ENCODE assay signal across 11 mouse cellular contexts in the genomic region with DNA sequence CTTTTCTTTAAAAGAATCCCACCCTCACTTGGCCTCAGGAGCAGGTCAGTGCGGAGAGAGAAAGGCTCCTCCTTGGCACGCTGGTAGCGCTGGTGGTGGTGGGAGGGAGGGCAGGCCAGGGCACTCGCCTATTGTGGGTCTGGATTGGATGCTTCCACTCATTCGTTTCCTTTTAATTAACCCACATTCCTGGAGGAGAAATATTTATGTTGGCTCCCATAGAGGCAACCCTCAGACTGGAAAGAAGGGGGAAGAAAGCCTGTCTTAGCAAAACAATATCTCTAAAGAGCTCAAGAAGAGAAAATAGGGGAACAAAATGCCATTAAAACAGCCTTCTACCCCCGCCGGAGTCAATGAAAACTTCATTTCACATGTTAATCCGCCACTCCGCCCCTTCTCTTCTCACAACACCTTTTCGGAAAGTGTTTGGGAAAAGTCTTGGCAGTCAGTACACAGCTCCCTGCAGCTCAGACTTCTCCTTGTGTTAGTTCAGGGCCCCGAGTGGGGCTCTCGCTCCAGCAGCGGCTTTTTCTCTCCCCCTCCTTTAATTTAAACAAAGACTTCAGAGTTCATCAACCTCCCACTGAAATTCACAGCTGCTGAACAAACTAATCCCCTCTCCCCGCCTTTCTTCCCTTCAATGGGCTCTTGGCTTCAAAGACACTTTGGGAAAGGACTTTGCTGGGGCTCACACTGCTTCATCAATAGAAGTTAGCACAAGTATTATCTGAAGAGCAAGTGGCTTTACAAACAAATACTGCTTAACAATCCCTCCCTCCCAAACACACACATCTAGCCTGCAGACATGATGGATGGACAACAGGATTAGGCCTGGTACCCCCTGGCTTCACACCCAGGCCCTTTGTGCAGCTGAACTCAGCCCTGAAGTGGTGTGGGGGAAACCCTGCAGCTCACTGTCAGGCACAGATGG. TPM values are rescaled to one million over a fixed set of nuclear protein-coding genes. Genes with fewer than 3 reads are reported as not detected.
DNase-seq lines count a peak whose midpoint lies in the region; ATAC-seq lines count a peak whose summit lies in the region.
"Had no signal": no experiment of that assay in that cellular context is flagged by ENCODE, and none has a peak within 500 bp of the region (broad histone marks: within the 10 kb centered on the region; RNA-seq: fewer than 3 reads in every experiment).

No protein-coding gene starts in this region.

- no peaks in the 10 kb centered on the region for H3K9me3 ChIP-seq in lung, embryonic 15.5 days
- H3K9me3 ChIP-seq in forebrain, embryonic 13.5 days (replicated peaks) = no peaks in the 10 kb centered on the region
- no peaks in the 10 kb centered on the region for H3K9me3 ChIP-seq in limb, embryonic 10.5 days (replicated peaks)

- no peak overlapping the region for H3K27ac ChIP-seq in lung, embryonic 15.5 days
- 0 out of 2 replicates have a peak overlapping the region, but pooled peaks have one; percentile 7 for H3K27ac ChIP-seq in forebrain, embryonic 13.5 days
- no peak overlapping the region for H3K27ac ChIP-seq in limb, embryonic 10.5 days

- no peaks in the 10 kb centered on the region for H3K36me3 ChIP-seq in lung, embryonic 15.5 days
- no peaks in the 10 kb centered on the region for H3K36me3 ChIP-seq in forebrain, embryonic 13.5 days (ENCODE audit: poor library complexity, severe bottlenecking)
- H3K36me3 ChIP-seq in limb, embryonic 10.5 days = no peaks in the 10 kb centered on the region

- WGBS in lung, embryonic 15.5 days = 9% methylated on average over 14 of the region's 14 CpGs
- WGBS in forebrain, embryonic 13.5 days = 1% methylated on average over 14 of the region's 14 CpGs
- 9% methylated on average over 14 of the region's 14 CpGs for WGBS in limb, embryonic 10.5 days

- ATAC-seq in lung, embryonic 15.5 days (ENCODE audit: borderline replicate concordance, extremely low read depth, low FRiP score, low TSS enrichment) = no peak
- peak; percentile 86 for ATAC-seq in forebrain, embryonic 13.5 days

- H3K4me3 ChIP-seq in lung, embryonic 15.5 days = no peak overlapping the region
- no peak overlapping the region for H3K4me3 ChIP-seq in forebrain, embryonic 13.5 days
- H3K4me3 ChIP-seq in limb, embryonic 10.5 days = no peak overlapping the region

- H3K4me1 ChIP-seq in lung, embryonic 15.5 days = peaks cover 67% of the 10 kb centered on the region
- H3K4me1 ChIP-seq in forebrain, embryonic 13.5 days = peaks cover 62% of the 10 kb centered on the region
- H3K4me1 ChIP-seq in limb, embryonic 10.5 days = peaks cover 49% of the 10 kb centered on the region

- intact Hi-C loops in left cerebral cortex, postnatal 14 days (cut with DNase I) = no loop called here

- peaks cover 53% of the 10 kb centered on the region for H3K27me3 ChIP-seq in lung, embryonic 15.5 days
- H3K27me3 ChIP-seq in forebrain, embryonic 13.5 days = peaks cover 99% of the 10 kb centered on the region
- H3K27me3 ChIP-seq in limb, embryonic 10.5 days (ENCODE audit: low read depth, poor library complexity, severe bottlenecking) = peaks cover 98% of the 10 kb centered on the region

- H3K9ac ChIP-seq in lung, embryonic 15.5 days = no peak overlapping the region
- no peak overlapping the region for H3K9ac ChIP-seq in forebrain, embryonic 13.5 days

- H3K4me2 ChIP-seq in lung, embryonic 15.5 days = peak overlapping the region; percentile 12; the same call in 1 of the 2 replicates
- H3K4me2 ChIP-seq in forebrain, embryonic 13.5 days = 0 out of 2 replicates have a peak overlapping the region, but pooled peaks have one; percentile 11

- DNase-seq in lung, adult 18-20 months = no peak
- peak; percentile 45 for DNase-seq in limb, embryonic 10.5 days (ENCODE audit: low spot score)
- peak; percentile 62 for DNase-seq in retina, embryonic 14.5 days (ENCODE audit: low spot score)
- DNase-seq in left cerebral cortex, postnatal 14 days (ENCODE audit: low spot score in 2 of 2) = no peak
- DNase-seq in layer of hippocampus, postnatal 36 days = no peak
- DNase-seq in spleen, adult 12 weeks (ENCODE audit: low spot score) = no peak
- DNase-seq: cerebellum, postnatal 36 days had no signal

RNA-seq across cellular contexts. Expression of a gene that starts 21.5 kb away (rescaled TPM):
- not detected in 2 replicates for polyA plus RNA-seq in lung, embryonic 15.5 days (2015; fragmentation: Nextera tagmentation; extraction: Ambion mirVana)
- polyA plus RNA-seq in forebrain, embryonic 13.5 days (2015; fragmentation: Nextera tagmentation; extraction: Ambion mirVana) = 8.1 and 16.7 TPM in 2 replicates
- polyA plus RNA-seq in limb, embryonic 10.5 days (2016; fragmentation: Nextera tagmentation; extraction: Ambion mirVana) = not detected in 2 replicates
- total RNA-seq in left cerebral cortex, postnatal 14 days (2021) = not detected
- not detected for total RNA-seq in layer of hippocampus, postnatal 36 days (2021)
- total RNA-seq: gastrocnemius, adult 8-10 months had no signal

RNA-seq across cellular contexts. Expression of a gene that starts 30.9 kb away (rescaled TPM):
- 0.30 and 0.54 TPM in 2 replicates for polyA plus RNA-seq in lung, embryonic 15.5 days (2015; fragmentation: Nextera tagmentation; extraction: Ambion mirVana)
- polyA plus RNA-seq in forebrain, embryonic 13.5 days (2015; fragmentation: Nextera tagmentation; extraction: Ambion mirVana) = 0.15 and 0.40 TPM in 2 replicates
- polyA plus RNA-seq in limb, embryonic 10.5 days (2016; fragmentation: Nextera tagmentation; extraction: Ambion mirVana) = 0.44 and 1.1 TPM in 2 replicates
- total RNA-seq in left cerebral cortex, postnatal 14 days (2021) = under 1 TPM; 0.30 to 0.33 TPM
- under 1 TPM; 0.07 to 0.33 TPM for total RNA-seq in layer of hippocampus, postnatal 36 days (2021)

RNA-seq across cellular contexts. Expression of a gene that starts 37.8 kb away (rescaled TPM):
- polyA plus RNA-seq in lung, embryonic 15.5 days (2015; fragmentation: Nextera tagmentation; extraction: Ambion mirVana) = not detected in 2 replicates
- polyA plus RNA-seq in forebrain, embryonic 13.5 days (2015; fragmentation: Nextera tagmentation; extraction: Ambion mirVana) = not detected in 2 replicates
- polyA plus RNA-seq in limb, embryonic 10.5 days (2016; fragmentation: Nextera tagmentation; extraction: Ambion mirVana) = not detected in 2 replicates
- total RNA-seq in left cerebral cortex, postnatal 14 days (2021) = not detected
- not detected for total RNA-seq in layer of hippocampus, postnatal 36 days (2021)
- total RNA-seq: gastrocnemius, adult 8-10 months had no signal
- polyA plus RNA-seq: large intestine, adult 2 months had no signal

RNA-seq across cellular contexts. Expression of a gene that starts 40.5 kb away (rescaled TPM):
- 530 and 563 TPM in 2 replicates for polyA plus RNA-seq in lung, embryonic 15.5 days (2015; fragmentation: Nextera tagmentation; extraction: Ambion mirVana)
- polyA plus RNA-seq in forebrain, embryonic 13.5 days (2015; fragmentation: Nextera tagmentation; extraction: Ambion mirVana) = 441 and 467 TPM in 2 replicates
- polyA plus RNA-seq in limb, embryonic 10.5 days (2016; fragmentation: Nextera tagmentation; extraction: Ambion mirVana) = 664 and 683 TPM in 2 replicates
- 100 to 1,000 TPM; 408 to 415 TPM for total RNA-seq in left cerebral cortex, postnatal 14 days (2021)
- total RNA-seq in layer of hippocampus, postnatal 36 days (2021) = 100 to 1,000 TPM; 368 to 394 TPM

RNA-seq across cellular contexts. Expression of a gene that starts 47.9 kb away (rescaled TPM):
- polyA plus RNA-seq in lung, embryonic 15.5 days (2015; fragmentation: Nextera tagmentation; extraction: Ambion mirVana) = 26.9 and 28.7 TPM in 2 replicates
- polyA plus RNA-seq in forebrain, embryonic 13.5 days (2015; fragmentation: Nextera tagmentation; extraction: Ambion mirVana) = 32.5 and 37.2 TPM in 2 replicates
- polyA plus RNA-seq in limb, embryonic 10.5 days (2016; fragmentation: Nextera tagmentation; extraction: Ambion mirVana) = 51.2 and 54.6 TPM in 2 replicates
- 10 to 100 TPM; 31.7 to 34.6 TPM for total RNA-seq in left cerebral cortex, postnatal 14 days (2021)
- 10 to 100 TPM; 35.1 to 37.1 TPM for total RNA-seq in layer of hippocampus, postnatal 36 days (2021)

Comparison
In these comparisons a context has a peak if more than half of its experiments do, and no peak if none do; other contexts are left out.
1. DNase-seq: peak in limb, embryonic 10.5 days (single experiment) and retina, embryonic 14.5 days (single experiment); none in lung, adult 18-20 months (0 of 2), left cerebral cortex, postnatal 14 days (0 of 2), layer of hippocampus, postnatal 36 days (0 of 2) and spleen, adult 12 weeks (single experiment).